Mouse (Mus musculus) cerebellum, adult 2 months (tissue): ENCODE data around the gene Acaca. TPM values are rescaled to one million over a fixed set of nuclear protein-coding genes. Genes with fewer than 3 reads are reported as not detected.

Source experiments
- DNase-seq, 2 experiments: peaks; one replicate each; pipeline ENCODE4 v3.0.0; 2021
- H3K27ac ChIP-seq: fragments of 200-500 bp; 2 replicates; pipeline ENCODE4 v1.5.1; 2012; ENCODE audit warnings: low read length, control low read depth, inconsistent platforms; ENCODE audit not compliant: insufficient read depth
- H3K27me3 ChIP-seq: fragments of 200-500 bp; 2 replicates; pipeline ENCODE4 v1.6.1; 2012; ENCODE audit warnings: inconsistent platforms, mild to moderate bottlenecking, low read length, moderate library complexity; ENCODE audit not compliant: control insufficient read depth, insufficient read depth
- H3K4me1 ChIP-seq: fragments of 200-500 bp; 2 replicates; pipeline ENCODE4 v1.6.1; 2011; ENCODE audit warnings: low read length; ENCODE audit not compliant: control insufficient read depth, insufficient read depth
- H3K4me3 ChIP-seq: fragments of 200-500 bp; replicated peaks from 2 replicates; pipeline ENCODE3; 2011; ENCODE audit warnings: mild to moderate bottlenecking, low read depth, low read length, control low read depth; ENCODE audit not compliant: insufficient read depth
- CTCF ChIP-seq: fragments of 200-500 bp; IDR thresholded peaks from 2 replicates; pipeline ENCODE4 v1.5.1; 2011; ENCODE audit warnings: low read depth, mild to moderate bottlenecking, control low read depth, low read length, moderate library complexity, borderline replicate concordance; ENCODE audit not compliant: insufficient read depth
- POLR2A ChIP-seq: fragments of 200-500 bp; IDR thresholded peaks from 2 replicates; pipeline ENCODE4 v1.6.1; 2011; ENCODE audit warnings: low read length, control low read depth, borderline replicate concordance; ENCODE audit not compliant: insufficient read depth
- WGBS: fragments of 180-500 bp; shearing (Covaris S2); methylation state at CpG from one replicate; pipeline ENCODE4 v1.1.7; 2018; 5-methylcytosine and 5-hydroxymethylcytosine counted together
- polyA plus RNA-seq: library from polyadenylated mRNA; depleted of rRNA; stranded (reverse); fragments of >200 nt; gene quantifications from 2 replicates; pipeline ENCODE4 v1.2.3, GENCODE M21; 2012

Acaca gene
- polyA plus RNA-seq, 1 experiment = 29.2 TPM

GRCm38 (mm10) chr11:84218951-84219350, 89.5 kb downstream of the Acaca start:
- WGBS = 94% methylated on average over 4 of the region's 4 CpGs
- H3K27ac ChIP-seq = no peak overlapping the region
- no peak for DNase-seq
- H3K4me1 ChIP-seq = no peaks in the 10 kb centered on the region; the same call in 1 of the 2 replicates
- no peaks in the 10 kb centered on the region for H3K27me3 ChIP-seq
- H3K4me3 ChIP-seq = no peak overlapping the region
- TF ChIP-seq POLR2A = no peak
- TF ChIP-seq CTCF = no peak

DNA sequence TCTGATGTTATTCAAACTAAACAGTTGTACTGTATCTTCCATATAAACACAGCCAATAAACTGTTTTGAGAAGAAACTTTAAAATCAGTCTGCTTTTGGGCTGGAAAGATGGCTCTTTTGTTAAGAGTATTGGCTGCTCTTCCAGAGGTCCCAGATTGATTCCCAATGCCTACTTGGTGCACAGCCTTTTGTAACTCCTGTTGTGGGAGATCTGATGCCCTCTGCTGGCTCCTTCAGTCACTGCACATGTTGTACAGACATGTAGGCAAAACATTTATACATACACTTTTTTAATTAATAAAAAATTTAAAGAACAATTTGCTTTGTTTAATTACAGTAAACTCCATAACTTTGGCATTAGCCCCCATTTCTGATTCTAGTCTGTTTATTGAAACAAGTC, 114.1 kb downstream of the Acaca start:
- TF ChIP-seq POLR2A (no peak), CTCF (peak; percentile 50; the same call in 1 of the 2 replicates)
- peak; percentile 33 to 47 for DNase-seq
- no peak overlapping the region for H3K27ac ChIP-seq
- no peak overlapping the region for H3K4me3 ChIP-seq
- no peaks in the 10 kb centered on the region for H3K4me1 ChIP-seq
- no peaks in the 10 kb centered on the region for H3K27me3 ChIP-seq

DNA sequence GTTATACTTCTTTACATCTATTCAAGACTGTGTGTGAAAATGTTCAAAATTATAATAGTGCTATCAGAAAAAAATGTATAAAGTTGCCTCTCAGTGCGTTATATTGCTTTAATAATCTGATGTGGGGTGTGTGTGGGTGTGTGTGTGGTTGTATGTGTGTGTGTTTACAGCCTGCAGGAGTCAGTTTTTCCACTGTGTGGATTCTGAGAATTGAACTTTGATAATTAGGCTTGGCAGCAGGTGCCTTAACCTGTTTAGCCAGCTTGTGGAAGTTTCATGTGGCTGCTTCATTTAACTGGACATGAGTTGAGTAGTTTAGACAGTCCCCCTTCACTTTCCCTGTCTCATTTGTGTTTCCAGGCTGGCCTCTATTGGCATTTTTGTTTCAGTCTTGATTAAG, 117.9 kb downstream of the Acaca start:
- WGBS = 94% methylated on average over 1 of the region's 1 CpGs
- no peak overlapping the region for H3K4me3 ChIP-seq
- TF ChIP-seq CTCF (no peak), POLR2A (no peak)
- no peak for DNase-seq
- no peak overlapping the region for H3K27ac ChIP-seq
- no peaks in the 10 kb centered on the region for H3K4me1 ChIP-seq
- no peaks in the 10 kb centered on the region for H3K27me3 ChIP-seq

- WGBS = 91% methylated on average over 3 of the region's 3 CpGs
- Histone ChIP-seq H3K4me1 (no peaks in the 10 kb centered on the region), H3K27me3 (no peaks in the 10 kb centered on the region), H3K4me3 (no peak overlapping the region), H3K27ac (no peak overlapping the region)
- DNase-seq = no peak
- no peak for TF ChIP-seq CTCF
Measured at GRCm38 (mm10) chr11:84251170-84251569, 121.7 kb downstream of the Acaca start.

- Histone ChIP-seq H3K27me3 (no peaks in the 10 kb centered on the region), H3K4me3 (no peak overlapping the region), H3K4me1 (no peaks in the 10 kb centered on the region), H3K27ac (no peak overlapping the region)
- WGBS = 94% methylated on average over 1 of the region's 1 CpGs
- TF ChIP-seq CTCF = no peak
- no peak for TF ChIP-seq POLR2A
- DNase-seq = no peak
Measured at GRCm38 (mm10) chr11:84252425-84252824, 123.0 kb downstream of the Acaca start.

DNA sequence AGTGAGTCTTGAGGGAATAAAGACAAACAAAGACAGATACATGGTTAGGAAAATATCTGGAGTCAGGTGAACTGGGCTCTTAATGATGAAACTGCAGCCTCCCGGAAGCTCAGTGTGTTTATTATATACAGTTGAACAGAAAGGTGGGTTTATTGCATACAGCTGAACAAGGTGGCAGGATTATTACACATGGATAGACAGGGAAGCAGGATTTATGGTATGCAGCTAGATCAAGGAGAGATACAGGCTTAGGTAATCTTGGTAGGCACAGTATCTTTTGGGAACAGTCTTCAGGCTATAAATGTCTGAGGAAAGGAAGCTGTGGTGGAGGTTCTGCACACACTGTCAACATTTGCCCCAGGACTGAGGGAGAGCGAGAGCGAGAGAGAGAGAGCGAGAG, 126.4 kb downstream of the Acaca start:
- WGBS = 95% methylated on average over 4 of the region's 4 CpGs
- no peak for DNase-seq
- H3K4me1 ChIP-seq = no peaks in the 10 kb centered on the region
- no peak overlapping the region for H3K27ac ChIP-seq
- no peaks in the 10 kb centered on the region for H3K27me3 ChIP-seq
- TF ChIP-seq POLR2A (no peak), CTCF (no peak)
- no peak overlapping the region for H3K4me3 ChIP-seq

GRCm38 (mm10) chr11:84258053-84258710, 128.7 kb downstream of the Acaca start:
- Histone ChIP-seq H3K27me3 (no peaks in the 10 kb centered on the region), H3K4me1 (no peaks in the 10 kb centered on the region), H3K4me3 (no peak overlapping the region), H3K27ac (no peak overlapping the region)
- no peak for TF ChIP-seq POLR2A
- TF ChIP-seq CTCF = no peak
- no peak for DNase-seq
- 88% methylated on average over 4 of the region's 4 CpGs for WGBS

GRCm38 (mm10) chr11:84264490-84264889, 135.0 kb downstream of the Acaca start:
- H3K4me3 ChIP-seq = no peak overlapping the region
- no peaks in the 10 kb centered on the region; the same call in 1 of the 2 replicates for H3K27me3 ChIP-seq
- H3K4me1 ChIP-seq = no peaks in the 10 kb centered on the region
- no peak overlapping the region for H3K27ac ChIP-seq
- peak in 1 of 2 experiments; percentile 18 for DNase-seq
- 63% methylated on average over 3 of the region's 3 CpGs for WGBS
- TF ChIP-seq POLR2A (no peak), CTCF (0 out of 2 replicates have a peak, but pooled peaks have one; percentile 19)
